Mouse (Mus musculus) lung, embryonic 14.5 days (tissue): ENCODE data around the gene Spin2c. TPM values are rescaled to one million over a fixed set of nuclear protein-coding genes. Genes with fewer than 3 reads are reported as not detected.

Experiments
- ATAC-seq: fragments of 200-750 bp; cut with Nextera tagmentation; 2 replicates; pipeline ENCODE4 v1.8.0; 2017; ENCODE audit warnings: mild to moderate bottlenecking, moderate TSS enrichment, moderate library complexity; ENCODE audit not compliant: insufficient read depth
- DNase-seq: peaks from one replicate; pipeline ENCODE4 v3.0.0-alpha.2; 2015
- H3K27ac ChIP-seq: fragments of 300-500 bp; sonication (generic); 2 replicates; pipeline ENCODE4 v1.5.1; 2014; ENCODE audit warnings: low read depth, mild to moderate bottlenecking, moderate library complexity
- H3K27me3 ChIP-seq: fragments of 300-500 bp; sonication (generic); 2 replicates; pipeline ENCODE4 v1.6.1; 2014; ENCODE audit warnings: low read length, control low read depth; ENCODE audit not compliant: insufficient read depth
- H3K36me3 ChIP-seq: fragments of 300-500 bp; sonication (generic); 2 replicates; pipeline ENCODE4 v1.6.1; 2014; ENCODE audit warnings: control low read depth; ENCODE audit not compliant: insufficient read depth
- H3K4me1 ChIP-seq: fragments of 300-500 bp; sonication (generic); 2 replicates; pipeline ENCODE4 v1.6.1; 2014; ENCODE audit warnings: antibody characterized with exemption, control low read depth; ENCODE audit not compliant: insufficient read depth
- H3K4me2 ChIP-seq: fragments of 300-500 bp; sonication (generic); 2 replicates; pipeline ENCODE4 v1.6.1; 2014; ENCODE audit warnings: mild to moderate bottlenecking
- H3K4me3 ChIP-seq: fragments of 300-500 bp; sonication (generic); 2 replicates; pipeline ENCODE4 v1.5.1; 2014; ENCODE audit warnings: low read depth, low read length
- H3K9ac ChIP-seq: fragments of 300-500 bp; sonication (generic); 2 replicates; pipeline ENCODE4 v1.6.1; 2014
- H3K9me3 ChIP-seq: fragments of 300-500 bp; sonication (generic); 2 replicates; pipeline ENCODE4 v1.6.1; 2016; ENCODE audit warnings: low read depth, low read length, control low read depth
- CTCF ChIP-seq: IDR thresholded peaks from 2 replicates; pipeline ENCODE4 v1.5.1; 2016; ENCODE audit warnings: antibody characterized with exemption, low read depth
- WGBS: fragments of 180-500 bp; shearing (Covaris S2); extraction: QIAGEN DNeasy Blood & Tissue Kit; methylation state at CpG from one replicate; pipeline ENCODE4 v1.1.7; 2014; 5-methylcytosine and 5-hydroxymethylcytosine counted together
- polyA plus RNA-seq: library from polyadenylated mRNA; unstranded; fragments of >200 nt; fragmentation: Nextera tagmentation; extraction: Ambion mirVana; gene quantifications from 2 replicates; pipeline ENCODE4 v1.2.1, GENCODE M21; 2014

Gene Spin2c
- 22.4 and 22.9 TPM in 2 replicates for polyA plus RNA-seq

DNA sequence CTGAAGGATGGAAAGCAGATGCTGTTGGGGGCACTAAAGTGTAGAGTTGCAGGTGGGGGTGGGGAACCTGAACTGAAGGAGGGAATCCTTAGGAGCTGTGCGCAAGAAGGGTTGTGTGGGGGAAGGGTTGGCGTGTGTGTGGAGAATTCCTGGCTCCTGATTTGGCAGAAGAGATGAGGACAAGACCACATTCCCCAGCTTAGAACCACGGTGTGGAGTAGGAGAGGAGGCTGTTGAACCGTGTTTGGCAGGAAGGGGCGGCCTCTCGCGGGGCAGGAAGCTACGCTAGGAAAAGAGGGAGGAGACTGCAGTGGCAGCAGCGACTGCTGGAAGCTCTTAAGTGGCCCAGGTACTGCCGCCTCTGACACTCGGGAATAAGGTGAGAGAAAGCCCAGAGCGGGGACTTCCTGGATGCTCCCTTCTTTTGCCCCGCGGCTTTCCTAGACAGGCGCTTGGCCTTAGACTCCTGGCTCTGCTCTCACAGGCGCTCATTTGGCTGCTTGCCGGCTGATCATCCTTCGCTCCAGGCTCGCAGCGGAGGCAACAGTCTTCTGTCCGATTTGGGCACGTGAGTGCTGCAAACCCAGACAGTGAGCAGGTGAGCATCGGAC is at the start of gene Spin2c:
Spin2c (plus strand) TSS at position 275 of the 611 bp plus-strand sequence.
- H3K4me2 ChIP-seq, result peak within 1 kb of the TSS; percentile 60
- TF ChIP-seq CTCF, result no peak
- no peaks in the 10 kb centered on the region for H3K27me3 ChIP-seq
- H3K9ac ChIP-seq, result peak within 1 kb of the TSS; percentile 53
- H3K4me3 ChIP-seq, result peak within 1 kb of the TSS; percentile 50
- H3K27ac ChIP-seq, result no peak within 1 kb of the TSS; the same call in 1 of the 2 replicates
- ATAC-seq (peak; percentile 98), DNase-seq (peak; percentile 66)
- no peaks in the 10 kb centered on the region for H3K9me3 ChIP-seq
- 11% methylated on average over 23 of the region's 23 CpGs for WGBS
- no peaks in the 10 kb centered on the region for H3K36me3 ChIP-seq
- no peaks in the 10 kb centered on the region for H3K4me1 ChIP-seq

DNA sequence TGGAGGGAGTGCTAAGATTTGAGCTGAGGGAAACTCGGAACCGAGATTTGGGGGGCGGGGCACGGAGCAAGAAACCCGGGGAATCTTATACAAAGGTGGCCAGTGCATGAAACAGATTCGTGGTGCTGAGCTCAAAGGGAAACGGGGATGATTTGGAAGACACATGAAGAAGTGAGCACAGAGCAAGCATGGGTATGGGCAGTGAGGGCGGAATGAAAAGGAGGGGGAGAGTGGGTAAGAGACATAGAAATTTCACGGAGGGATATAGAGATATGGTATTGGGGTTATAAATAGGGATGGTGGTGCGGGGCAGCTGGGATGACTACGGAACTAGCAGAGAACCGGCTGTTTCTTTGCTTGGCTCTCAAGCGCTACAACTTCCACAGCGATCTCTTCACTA is 581 bp downstream of the Spin2c start:
- H3K27ac ChIP-seq, result no peak overlapping the region
- TF ChIP-seq CTCF, result no peak
- H3K4me2 ChIP-seq, result peak overlapping the region; percentile 60
- peak; percentile 58 for ATAC-seq
- no peaks in the 10 kb centered on the region for H3K27me3 ChIP-seq
- 19% methylated on average over 14 of the region's 14 CpGs for WGBS
- H3K4me1 ChIP-seq, result no peaks in the 10 kb centered on the region
- DNase-seq, result peak; percentile 2
- no peaks in the 10 kb centered on the region for H3K36me3 ChIP-seq
- H3K9ac ChIP-seq, result peak overlapping the region; percentile 53
- no peaks in the 10 kb centered on the region for H3K9me3 ChIP-seq
- peak overlapping the region; percentile 50 for H3K4me3 ChIP-seq

Other genes with a start within 250 kb of the Spin2c start
- 8.1 and 9.4 TPM in 2 replicates for gene Kctd12b, start 135.8 kb upstream of the Spin2c start, polyA plus RNA-seq
- gene Nbdy, start 108.6 kb upstream of the Spin2c start, polyA plus RNA-seq, result 103 and 108 TPM in 2 replicates
- gene Samt1, start 180.4 kb downstream of the Spin2c start, polyA plus RNA-seq, result not detected in 2 replicates
- not detected in 2 replicates for gene 4921511M17Rik, start 201.6 kb downstream of the Spin2c start, polyA plus RNA-seq
- not detected in 2 replicates for gene Gm10057, start 222.8 kb downstream of the Spin2c start, polyA plus RNA-seq